Mouse (Mus musculus): Measurements from ENCODE around the gene Tnrc18.
A peak's percentile ranks its signal among the peaks of the same experiment; 100 is the strongest.

The Tnrc18 gene

GRCm38 (mm10) chr5:142718037-142718436 is 99.4 kb downstream of the Tnrc18 start:
- DNase-seq: peak; percentile 74

- DNase-seq: no peak
Observed at GRCm38 (mm10) chr5:142716056-142716455, 101.4 kb downstream of the Tnrc18 start.

GRCm38 (mm10) chr5:142715059-142715458 is 102.4 kb downstream of the Tnrc18 start:
- no peak for DNase-seq

- no peak for DNase-seq
Observed at GRCm38 (mm10) chr5:142713966-142714365, 103.5 kb downstream of the Tnrc18 start.

- no peak for DNase-seq
Observed at GRCm38 (mm10) chr5:142712373-142712772, 105.1 kb downstream of the Tnrc18 start.

GRCm38 (mm10) chr5:142709436-142709835 is 108.0 kb downstream of the Tnrc18 start:
- DNase-seq: no peak

- no peak for DNase-seq
Observed at GRCm38 (mm10) chr5:142707709-142708108, 109.8 kb downstream of the Tnrc18 start.

- no peak for DNase-seq
Observed at GRCm38 (mm10) chr5:142703569-142703968, 113.9 kb downstream of the Tnrc18 start.

GRCm38 (mm10) chr5:142702511-142703138 is 114.8 kb downstream of the Tnrc18 start:
- DNase-seq: no peak

GRCm38 (mm10) chr5:142701651-142702510 is 115.6 kb downstream of the Tnrc18 start:
- peak; percentile 26 for DNase-seq

GRCm38 (mm10) chr5:142700842-142701589 is 116.4 kb downstream of the Tnrc18 start:
- peak; percentile 10 for DNase-seq

- no peak for DNase-seq
Observed at GRCm38 (mm10) chr5:142697742-142698141, 119.7 kb downstream of the Tnrc18 start.

GRCm38 (mm10) chr5:142696865-142697264 is 120.6 kb downstream of the Tnrc18 start:
- no peak for DNase-seq

GRCm38 (mm10) chr5:142696258-142696657 is 121.2 kb downstream of the Tnrc18 start:
- no peak for DNase-seq

GRCm38 (mm10) chr5:142694627-142695340 is 122.7 kb downstream of the Tnrc18 start:
- peak; percentile 32 for DNase-seq

GRCm38 (mm10) chr5:142693738-142694430 is 123.6 kb downstream of the Tnrc18 start:
- no peak for DNase-seq

- no peak for DNase-seq
Observed at GRCm38 (mm10) chr5:142692971-142693737, 124.3 kb downstream of the Tnrc18 start.

- DNase-seq: no peak
Observed at GRCm38 (mm10) chr5:142692248-142692647, 125.2 kb downstream of the Tnrc18 start, which contains the start of gene Slc29a4. Gene Slc29a4 (plus strand): TSS chr5:142692512.

- no peak for DNase-seq
Observed at GRCm38 (mm10) chr5:142690343-142690742, 127.1 kb downstream of the Tnrc18 start.

GRCm38 (mm10) chr5:142688866-142689265 is 128.6 kb downstream of the Tnrc18 start:
- DNase-seq: no peak

- no peak for DNase-seq
Observed at GRCm38 (mm10) chr5:142682529-142682928, 134.9 kb downstream of the Tnrc18 start.
